Mouse (Mus musculus) embryonic facial prominence, embryonic 11.5 days (tissue): ENCODE data around the gene Epha10. TPM values are rescaled to one million over a fixed set of nuclear protein-coding genes. Genes with fewer than 3 reads are reported as not detected.
"Not testable (repeated sequence)": the region's sequence is repeated elsewhere in the genome, so short reads cannot be mapped to it uniquely, and the experiment has no call there.

ENCODE experiments used
- ATAC-seq: fragments of 200-750 bp; cut with Nextera tagmentation; replicated peaks from 2 replicates; pipeline ENCODE4 v1.8.0; 2017; ENCODE audit warnings: low read depth; ENCODE audit not compliant: insufficient number of reproducible peaks, low FRiP score, low TSS enrichment
- DNase-seq: peaks from one replicate; pipeline ENCODE4 v3.0.0-alpha.2; 2015; ENCODE audit warnings: low spot score
- H3K27ac ChIP-seq: fragments of 300-500 bp; sonication (generic); replicated peaks from 2 replicates; pipeline ENCODE4 v1.5.1; 2014; ENCODE audit warnings: mild to moderate bottlenecking, low read depth, low read length, control low read depth
- H3K27me3 ChIP-seq: fragments of 300-500 bp; sonication (generic); 2 replicates; pipeline ENCODE4 v1.6.1; 2014; ENCODE audit warnings: mild to moderate bottlenecking, low read length, moderate library complexity, mixed read lengths; ENCODE audit not compliant: control insufficient read depth, insufficient read depth
- H3K36me3 ChIP-seq: fragments of 300-500 bp; sonication (generic); replicated peaks from 2 replicates; pipeline ENCODE4 v1.6.1; 2014; ENCODE audit warnings: low read depth, mild to moderate bottlenecking, low read length, moderate library complexity, mixed read lengths; ENCODE audit not compliant: control insufficient read depth, insufficient read depth
- H3K4me1 ChIP-seq: fragments of 300-500 bp; sonication (generic); 2 replicates; pipeline ENCODE4 v1.6.1; 2014; ENCODE audit warnings: low read length, mixed read lengths; ENCODE audit not compliant: control insufficient read depth, insufficient read depth
- H3K4me2 ChIP-seq: fragments of 300-500 bp; sonication (generic); 2 replicates; pipeline ENCODE4 v1.6.1; 2014; ENCODE audit warnings: low read depth, mild to moderate bottlenecking, control low read depth, low read length, moderate library complexity
- H3K4me3 ChIP-seq: fragments of 300-500 bp; sonication (generic); 2 replicates; pipeline ENCODE4 v1.5.1; 2014; ENCODE audit warnings: low read depth, low read length, control low read depth
- H3K9ac ChIP-seq: fragments of 300-500 bp; sonication (generic); replicated peaks from 2 replicates; pipeline ENCODE4 v1.6.1; 2014; ENCODE audit warnings: mild to moderate bottlenecking, control low read depth, low read length
- H3K9me3 ChIP-seq: fragments of 300-500 bp; sonication (generic); replicated peaks from 2 replicates; pipeline ENCODE4 v1.6.1; 2016; ENCODE audit warnings: mild to moderate bottlenecking, low read length, inconsistent platforms, mixed read lengths; ENCODE audit not compliant: control insufficient read depth
- WGBS: fragments of 180-500 bp; shearing (Covaris S2); extraction: QIAGEN DNeasy Blood & Tissue Kit; methylation state at CpG from one replicate; pipeline ENCODE4 v1.1.7; 2014; 5-methylcytosine and 5-hydroxymethylcytosine counted together
- polyA plus RNA-seq: library from polyadenylated mRNA; unstranded; fragments of >200 nt; fragmentation: Nextera tagmentation; extraction: Ambion mirVana; gene quantifications from 2 replicates; pipeline ENCODE4 v1.2.1, GENCODE M21; 2014

Gene Epha10
- polyA plus RNA-seq, 1 experiment from 2014 or later: 0.55 TPM

DNA sequence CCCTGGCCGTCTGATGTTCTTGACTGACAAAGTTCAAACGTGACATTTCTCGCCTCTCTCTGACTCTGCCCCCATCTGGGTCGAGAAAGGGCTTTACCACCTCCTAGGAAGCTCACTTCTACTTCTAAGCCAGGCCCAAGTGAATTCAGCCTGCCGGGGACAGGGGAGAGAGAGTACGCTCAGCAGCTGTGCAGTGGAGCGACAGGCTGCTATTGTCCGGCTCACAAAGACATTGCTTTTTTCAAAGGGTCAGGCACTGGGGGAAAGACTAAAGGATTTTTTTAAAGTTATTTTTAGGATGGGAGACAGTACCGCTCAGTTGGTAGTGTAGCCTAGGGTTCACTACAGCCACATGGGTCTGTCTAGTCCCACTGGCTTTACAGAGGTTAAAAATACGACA is 17.7 kb downstream of the Epha10 start:
- no peak overlapping the region for H3K4me3 ChIP-seq
- H3K27me3 ChIP-seq: peaks cover 30% of the 10 kb centered on the region
- ATAC-seq (no peak), DNase-seq (no peak)
- 41% methylated on average over 10 of the region's 10 CpGs for WGBS
- 0 out of 2 replicates have a peak, but pooled peaks cover 8% of the 10 kb centered on the region for H3K4me1 ChIP-seq
- no peak overlapping the region for H3K27ac ChIP-seq
- no peak overlapping the region for H3K4me2 ChIP-seq
- no peaks in the 10 kb centered on the region for H3K9me3 ChIP-seq
- H3K9ac ChIP-seq: no peak overlapping the region
- H3K36me3 ChIP-seq: no peaks in the 10 kb centered on the region

- Histone ChIP-seq H3K4me1 (0 out of 2 replicates have a peak, but pooled peaks cover 3% of the 10 kb centered on the region), H3K36me3 (no peaks in the 10 kb centered on the region), H3K4me3 (no peak overlapping the region), H3K9ac (no peak overlapping the region), H3K9me3 (no peaks in the 10 kb centered on the region), H3K27me3 (peaks cover 16% of the 10 kb centered on the region), H3K27ac (no peak overlapping the region), H3K4me2 (no peak overlapping the region)
- WGBS: 56% methylated on average over 5 of the region's 5 CpGs
- DNase-seq: no peak
- ATAC-seq: no peak
These were observed 19.2 kb downstream of the Epha10 start for GRCm38 (mm10) chr4:124899906-124900305.

DNA sequence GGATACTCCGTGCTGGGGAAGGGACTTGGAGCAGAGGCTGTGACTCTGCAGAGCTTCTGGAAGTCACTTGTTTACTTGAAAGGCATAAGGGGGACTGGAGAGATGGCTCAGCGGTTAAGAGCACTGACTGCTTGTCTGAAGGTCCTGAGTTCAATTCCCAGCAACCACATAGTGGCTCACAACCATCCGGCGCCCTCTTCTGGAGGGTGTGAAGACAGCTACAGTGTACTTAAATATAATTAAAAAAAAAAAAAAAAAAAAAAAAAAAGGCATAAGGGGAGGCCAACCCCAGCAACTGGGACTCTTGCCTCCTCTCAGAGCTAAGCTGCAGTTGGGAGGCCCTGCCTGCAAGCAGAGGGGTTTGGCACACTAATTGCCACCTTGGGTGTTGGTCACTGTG is 24.7 kb downstream of the Epha10 start:
- Histone ChIP-seq H3K4me2 (no peak overlapping the region), H3K27me3 (no peaks in the 10 kb centered on the region), H3K27ac (0 out of 2 replicates have a peak overlapping the region, but pooled peaks have one; percentile 35), H3K9ac (no peak overlapping the region), H3K36me3 (no peaks in the 10 kb centered on the region), H3K4me1 (peaks cover 2% of the 10 kb centered on the region), H3K4me3 (no peak overlapping the region), H3K9me3 (no peaks in the 10 kb centered on the region)
- 68% methylated on average over 4 of the region's 4 CpGs for WGBS
- ATAC-seq (no peak), DNase-seq (no peak)

DNA sequence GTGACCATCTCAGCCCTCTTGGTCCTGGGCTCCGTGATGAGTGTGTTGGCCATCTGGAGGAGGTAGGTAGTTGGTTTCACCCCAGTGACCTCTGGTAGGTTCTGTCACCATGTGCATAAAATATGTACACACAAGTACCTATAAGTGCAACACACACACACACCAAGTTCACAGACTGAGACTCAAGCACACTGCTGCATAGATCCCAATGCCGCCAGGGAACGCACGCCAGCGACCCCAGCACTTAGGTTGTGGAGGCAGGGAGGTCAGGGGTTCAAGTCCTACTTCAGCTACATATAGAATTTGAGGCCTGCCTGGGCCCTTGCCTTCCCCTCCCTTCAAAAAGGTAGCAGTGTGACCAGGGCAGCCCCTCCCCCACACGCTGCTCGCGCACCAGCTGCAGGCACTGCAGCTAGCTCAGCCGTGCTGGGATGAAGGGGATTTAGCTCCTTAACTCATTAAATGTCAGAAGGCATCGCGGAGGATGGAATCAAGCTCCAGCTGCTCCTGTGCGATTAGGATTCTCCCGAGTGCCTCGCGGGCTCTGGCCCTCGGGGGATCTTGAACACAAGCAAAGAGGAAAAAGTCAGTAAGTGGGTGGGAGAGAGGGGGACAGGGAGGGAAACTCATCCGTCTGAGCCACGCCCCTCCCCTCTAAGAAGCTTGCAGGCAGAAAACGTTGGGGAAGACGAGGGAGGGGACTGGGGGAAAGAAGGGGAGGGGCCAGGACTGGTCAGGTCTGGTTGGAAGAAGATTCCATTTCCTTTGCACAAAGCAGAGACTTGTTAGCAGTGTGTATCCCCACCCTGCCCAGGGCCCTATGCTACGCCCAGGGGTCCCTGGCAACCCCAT is 25.5 kb downstream of the Epha10 start:
- peak overlapping the region; percentile 35; the same call in 1 of the 2 replicates for H3K4me2 ChIP-seq
- WGBS: 6% methylated on average over 21 of the region's 21 CpGs
- ATAC-seq (peak; percentile 69), DNase-seq (peak; percentile 76)
- H3K27ac ChIP-seq: 0 out of 2 replicates have a peak overlapping the region, but pooled peaks have one; percentile 35
- peak overlapping the region; percentile 2; the same call in 1 of the 2 replicates for H3K9ac ChIP-seq
- peaks cover 2% of the 10 kb centered on the region for H3K4me1 ChIP-seq
- no peaks in the 10 kb centered on the region for H3K36me3 ChIP-seq
- H3K4me3 ChIP-seq: peak overlapping the region; percentile 21; the same call in 1 of the 2 replicates
- no peaks in the 10 kb centered on the region for H3K9me3 ChIP-seq
- no peaks in the 10 kb centered on the region for H3K27me3 ChIP-seq

- no peak for ATAC-seq
- 91% methylated on average over 5 of the region's 5 CpGs for WGBS
- H3K36me3 ChIP-seq: peaks cover 4% of the 10 kb centered on the region
These were observed 47.4 kb downstream of the Epha10 start for GRCm38 (mm10) chr4:124928102-124928501.

GRCm38 (mm10) chr4:124936613-124937471 is 56.1 kb downstream of the Epha10 start, which contains the start of gene 9930104L06Rik:
TSS of gene 9930104L06Rik (plus strand) at chr4:124937048.
- Histone ChIP-seq H3K4me2 (peak within 1 kb of the TSS; percentile 71), H3K9me3 (no peaks in the 10 kb centered on the region), H3K27ac (no peak within 1 kb of the TSS), H3K36me3 (no peaks in the 10 kb centered on the region; the same call in 1 of the 2 replicates), H3K9ac (peak within 1 kb of the TSS; percentile 80), H3K4me1 (no peaks in the 10 kb centered on the region), H3K27me3 (no peaks in the 10 kb centered on the region), H3K4me3 (peak within 1 kb of the TSS; percentile 79)
- WGBS: under 1% methylated on average over 52 of the region's 52 CpGs
- DNase-seq: peak; percentile 99
- peak; percentile 97 for ATAC-seq

More at GRCm38 (mm10) chr4:124928102-124928501, 47.4 kb downstream of the Epha10 start:
- Histone ChIP-seq H3K27ac (no peak overlapping the region), H3K9ac (no peak overlapping the region), H3K4me2 (no peak overlapping the region), H3K9me3 (no peaks in the 10 kb centered on the region), H3K4me1 (no peaks in the 10 kb centered on the region), H3K27me3 (no peaks in the 10 kb centered on the region), H3K4me3 (no peak overlapping the region)
- DNase-seq: no peak

- 97% methylated on average over 4 of the region's 4 CpGs for WGBS
- not testable (repeated sequence) for H3K4me1 ChIP-seq, H3K9me3 ChIP-seq, H3K36me3 ChIP-seq, H3K27me3 ChIP-seq, DNase-seq, H3K9ac ChIP-seq, ATAC-seq, H3K4me3 ChIP-seq, H3K27ac ChIP-seq
- H3K4me2 ChIP-seq: 0 out of 2 replicates have a peak within 1 kb of the TSS, but pooled peaks have one; percentile 6
These were observed 58.5 kb downstream of the Epha10 start, which contains the start of gene Cdca8 for GRCm38 (mm10) chr4:124939211-124939610. TSS of gene Cdca8 (minus strand) at chr4:124939311.
